Mouse (Mus musculus): ENCODE data around the gene AC109138.7. TPM values are rescaled to one million over a fixed set of nuclear protein-coding genes. Genes with fewer than 3 reads are reported as not detected.

The AC109138.7 gene
- polyA plus RNA-seq (2014; fragmentation: Illumina TruSeq; extraction: RNeasy Lipid Tissue Mini Kit (QIAGEN cat#74804); ENCODE audit: low read depth, low replicate concordance), result not detected

DNA sequence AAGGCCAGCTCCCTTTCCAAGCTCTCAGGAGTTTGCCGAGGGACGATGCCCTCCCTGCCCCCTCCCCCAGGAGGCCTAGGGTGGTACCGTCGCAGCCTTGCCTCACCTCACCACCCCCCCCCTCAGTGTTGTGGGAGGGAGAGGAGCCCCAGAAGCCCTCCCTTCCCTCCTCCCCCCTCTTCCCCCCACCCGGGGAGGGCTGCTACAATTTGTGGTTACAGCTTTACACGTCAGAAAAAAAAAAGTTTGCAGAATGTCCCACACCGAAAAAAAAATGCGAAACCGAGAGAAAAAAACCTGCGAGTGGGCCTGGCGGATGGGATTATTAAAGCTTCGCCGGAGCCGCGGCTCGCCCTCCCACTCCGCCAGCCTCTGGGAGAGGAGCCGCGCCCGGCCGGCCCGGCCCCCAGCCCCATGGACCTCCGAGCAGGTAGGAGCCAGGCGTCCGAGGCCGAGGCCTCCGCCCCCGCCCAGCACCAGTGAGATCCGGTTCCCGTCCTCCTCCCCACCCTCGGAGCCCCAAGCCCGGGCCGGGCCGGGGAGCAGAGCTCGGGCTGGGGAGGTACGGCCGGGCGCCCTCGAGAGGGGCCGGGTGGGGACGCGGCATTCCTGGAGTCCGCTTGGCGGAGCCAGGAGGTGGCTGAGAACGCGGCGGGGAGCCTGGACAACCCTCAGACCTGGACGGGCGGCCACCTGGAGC lies at the start of gene AC109138.7, which contains the start of gene Clcf1:
Gene AC109138.7, plus strand, starts transcription at position 287 of the 700 bp plus-strand sequence.
Gene Clcf1, plus strand, starts transcription at position 168 of the 700 bp plus-strand sequence.

DNA sequence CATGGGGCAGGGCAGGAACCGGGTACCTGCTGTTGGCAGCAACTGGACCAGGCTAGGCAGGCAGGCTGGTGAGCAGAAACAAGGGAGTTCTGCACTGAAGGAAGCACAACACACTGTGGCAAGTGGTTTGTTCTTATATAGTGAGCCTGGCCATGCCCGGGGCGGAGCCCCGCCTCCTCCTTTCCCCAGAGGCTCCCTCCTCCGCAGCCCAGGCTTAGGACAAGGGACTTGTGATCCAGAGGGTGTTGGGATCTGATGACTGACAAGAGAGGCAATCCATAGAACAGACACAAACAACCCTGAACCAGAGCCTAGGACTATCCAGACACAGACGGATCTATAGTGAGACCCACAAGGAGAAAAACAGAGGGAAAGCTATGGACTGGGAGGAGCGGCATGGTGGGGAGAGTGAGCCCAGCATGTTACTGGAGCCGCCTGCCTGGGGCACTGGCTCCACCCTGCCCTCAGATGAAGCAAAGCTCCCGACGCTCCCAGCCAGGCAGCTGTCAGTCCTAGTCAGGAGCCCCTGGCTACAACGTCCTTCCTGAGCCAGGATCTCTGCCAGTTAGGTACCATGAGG lies 38.7 kb upstream of the AC109138.7 start, which contains the start of gene Carns1:
Gene Carns1, minus strand, starts transcription at position 112 of the 580 bp plus-strand sequence.

DNA sequence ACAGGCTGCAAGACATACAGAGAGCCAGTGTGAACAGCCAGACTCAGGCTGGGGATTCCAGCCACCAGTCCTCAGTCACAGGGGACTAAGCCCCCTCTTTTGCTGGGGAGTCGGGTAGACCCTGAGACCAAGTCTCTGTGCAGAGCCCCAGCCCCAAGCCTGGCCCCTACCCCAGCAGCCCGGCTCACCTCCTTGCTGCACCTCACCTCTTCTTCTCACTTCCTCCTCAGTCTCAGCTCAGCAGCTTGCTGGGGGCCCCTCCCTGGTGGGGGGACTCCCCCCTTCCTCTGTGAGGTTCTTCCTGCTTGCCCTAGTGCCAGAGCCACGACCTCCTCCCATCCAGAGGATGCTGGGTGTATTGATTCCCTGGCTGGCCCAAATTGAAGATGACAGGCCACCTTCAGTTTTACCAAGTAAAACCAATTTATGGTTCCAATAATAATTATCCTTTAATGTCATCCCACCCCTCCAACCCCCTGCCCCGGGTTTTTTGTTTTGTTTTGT lies 23.3 kb upstream of the AC109138.7 start, which contains the start of gene Tbc1d10c:
Gene Tbc1d10c, minus strand, starts transcription at position 454 of the 504 bp plus-strand sequence.

DNA sequence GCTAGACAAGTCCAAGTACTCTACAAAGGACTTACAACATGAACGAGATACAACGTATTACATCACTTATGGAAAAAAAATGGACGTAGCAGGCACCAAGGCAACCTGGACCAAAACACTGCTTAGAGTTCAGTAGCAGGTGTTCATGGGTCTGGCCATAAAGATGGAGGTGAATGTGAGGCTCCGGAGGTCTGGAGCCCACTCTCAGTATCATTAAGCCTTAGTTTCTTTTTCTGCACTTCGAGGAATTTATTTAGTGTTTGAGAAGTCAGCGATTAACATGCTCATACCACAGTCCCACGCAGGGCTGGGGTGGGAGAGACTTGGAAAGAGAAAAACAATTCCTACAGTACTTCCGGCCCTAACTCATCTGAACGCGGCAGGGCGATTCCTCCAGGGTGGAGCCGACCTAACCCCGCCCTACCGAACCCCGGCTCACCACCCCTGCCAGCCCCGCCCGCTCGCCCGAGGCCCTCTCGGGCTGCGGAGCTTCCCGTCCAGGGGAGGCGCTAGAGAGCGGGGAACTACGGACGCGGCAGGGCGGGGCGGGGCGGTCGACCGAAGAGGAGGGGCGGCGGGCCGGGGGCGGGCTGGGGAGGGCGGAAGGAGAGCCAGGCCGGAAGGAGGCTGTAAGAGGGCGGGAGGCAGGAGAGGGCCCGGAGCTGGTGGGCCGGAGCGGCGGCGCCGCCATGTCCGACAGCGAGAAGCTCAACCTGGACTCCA lies 22.5 kb upstream of the AC109138.7 start, which contains the start of gene Ppp1ca:
Gene Ppp1ca, plus strand, starts transcription at position 538 of the 723 bp plus-strand sequence.

DNA sequence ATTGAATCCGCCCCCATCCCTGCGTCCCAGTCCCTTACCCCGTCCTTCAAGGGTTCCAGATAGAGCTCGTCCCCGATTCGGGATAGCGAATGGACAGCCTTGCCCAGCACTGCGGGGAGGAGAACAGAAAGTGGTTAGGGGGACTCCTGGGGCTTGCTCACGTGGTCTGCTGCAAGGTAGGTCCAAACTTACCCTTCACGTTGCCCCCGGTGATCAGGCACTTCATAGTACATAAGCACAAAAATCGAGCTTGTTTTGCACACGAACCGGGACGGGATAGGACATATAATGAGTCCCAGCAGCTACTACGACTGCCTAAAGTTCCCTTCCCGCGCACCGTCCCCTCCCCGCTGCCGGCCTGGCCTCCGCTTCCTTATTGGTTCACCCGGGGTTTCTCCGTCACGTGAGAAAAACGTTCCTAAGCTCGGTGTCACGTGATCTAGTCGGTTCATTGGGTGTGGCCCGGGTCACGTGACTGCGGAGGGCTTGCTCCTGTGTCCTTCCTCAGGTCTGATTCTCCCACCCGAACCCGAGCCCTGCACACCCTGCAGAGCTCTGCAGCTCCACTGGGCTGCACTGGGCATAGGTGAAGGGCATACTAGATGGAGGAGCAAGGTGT lies 12.8 kb upstream of the AC109138.7 start, which contains the start of gene Rad9a:
Gene Rad9a, minus strand, starts transcription at position 372 of the 619 bp plus-strand sequence.

DNA sequence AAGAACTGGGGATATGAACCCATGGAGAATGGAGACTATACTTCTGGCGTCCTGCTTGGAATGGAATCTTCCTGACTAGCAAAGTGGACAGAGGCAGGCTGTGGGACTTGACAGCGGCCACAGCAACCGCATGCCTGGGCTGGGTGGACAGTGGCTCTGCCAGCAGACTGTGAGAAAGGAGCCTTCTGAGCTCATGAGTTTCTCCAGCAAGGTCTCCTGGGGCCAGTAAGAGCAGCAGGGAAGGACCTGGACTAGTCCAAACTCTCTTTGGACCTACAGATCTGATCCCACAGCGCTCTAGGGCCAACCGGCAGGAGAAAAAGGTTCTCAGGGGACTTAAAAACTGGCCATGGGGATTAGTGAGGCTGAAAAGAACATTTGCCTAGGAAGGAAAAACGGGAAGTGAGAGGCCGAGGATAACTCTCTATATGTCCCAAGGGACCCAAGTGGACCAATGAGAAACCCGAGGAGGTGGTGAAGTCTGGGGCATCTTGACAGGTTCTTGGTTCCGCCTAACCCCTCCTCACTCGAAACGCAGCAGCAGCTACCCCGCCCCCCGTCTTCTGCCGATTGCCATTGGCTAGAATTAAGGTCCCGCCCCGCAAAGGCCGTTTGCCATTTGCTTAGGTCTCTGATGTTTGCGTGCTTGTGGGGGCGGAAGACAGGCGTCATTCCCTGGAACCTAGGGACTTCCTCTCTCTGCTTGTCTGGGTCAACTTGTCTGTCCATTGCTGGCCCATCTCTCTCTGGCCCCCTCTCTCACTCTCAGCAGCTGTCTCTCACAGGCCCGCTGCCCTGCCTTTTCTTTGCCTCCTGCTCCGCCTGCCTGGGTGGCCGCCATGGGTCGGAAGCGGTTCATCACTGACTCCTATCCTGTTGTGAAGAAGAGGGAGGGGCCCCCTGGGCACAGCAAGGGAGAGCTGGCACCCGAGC lies 17.4 kb downstream of the AC109138.7 start, which contains the start of gene Pold4:
Gene Pold4, plus strand, starts transcription at position 647 of the 933 bp plus-strand sequence.

DNA sequence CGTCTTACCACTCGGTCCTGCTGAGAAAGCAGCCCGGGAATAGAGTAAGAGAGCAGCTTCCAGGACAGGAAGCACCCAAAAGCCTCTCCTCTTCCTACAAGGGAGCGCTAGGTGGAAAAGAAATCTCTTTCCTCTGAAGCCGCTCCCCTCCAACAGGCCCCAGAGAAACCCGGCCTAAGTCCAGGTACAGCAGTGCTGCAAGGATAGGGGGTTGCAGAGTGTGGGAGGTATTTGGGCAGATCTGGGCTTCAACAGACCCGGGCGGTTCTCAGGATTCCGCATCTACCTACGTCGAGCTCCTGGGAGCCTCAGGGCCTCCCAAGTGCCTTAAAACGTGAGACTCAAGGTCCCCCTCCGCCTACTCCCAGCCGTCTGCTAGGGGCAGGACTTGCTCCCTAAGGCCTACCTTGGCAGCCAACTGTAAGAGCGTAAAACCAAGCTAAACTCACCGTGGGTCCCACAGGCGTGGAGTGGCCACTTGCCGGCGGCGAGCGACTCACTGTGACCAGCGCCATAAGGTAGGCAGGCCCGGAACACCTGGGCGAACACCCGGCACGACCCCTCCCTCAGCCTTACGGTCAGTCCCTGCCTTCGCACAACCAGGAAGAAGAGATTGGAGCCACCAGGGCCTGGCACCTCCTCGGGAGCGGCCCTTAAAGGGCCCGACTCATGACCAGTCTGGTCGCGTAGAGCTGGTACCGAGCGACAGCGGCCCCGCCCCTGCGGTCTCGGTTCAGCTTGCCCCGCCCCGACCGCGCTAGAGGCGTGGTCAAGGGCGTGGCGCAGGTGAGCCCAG lies 54.6 kb downstream of the AC109138.7 start, which contains the start of gene Ssh3:
Gene Ssh3, minus strand, starts transcription at position 615 of the 796 bp plus-strand sequence.

Other genes starting within 250 kb of the AC109138.7 start
- gene Aldh3b2, start 242.0 kb upstream of the AC109138.7 start, polyA plus RNA-seq (2014; fragmentation: Illumina TruSeq; extraction: RNeasy Lipid Tissue Mini Kit (QIAGEN cat#74804); ENCODE audit: low read depth, low replicate concordance), result not detected
- 15.3 TPM for gene Acy3, start 227.8 kb upstream of the AC109138.7 start, polyA plus RNA-seq (2014; fragmentation: Illumina TruSeq; extraction: RNeasy Lipid Tissue Mini Kit (QIAGEN cat#74804); ENCODE audit: low read depth, low replicate concordance)
- gene Tbx10, start 221.6 kb upstream of the AC109138.7 start, polyA plus RNA-seq (2014; fragmentation: Illumina TruSeq; extraction: RNeasy Lipid Tissue Mini Kit (QIAGEN cat#74804); ENCODE audit: low read depth, low replicate concordance), result not detected
- gene Nudt8, start 213.8 kb upstream of the AC109138.7 start, polyA plus RNA-seq (2014; fragmentation: Illumina TruSeq; extraction: RNeasy Lipid Tissue Mini Kit (QIAGEN cat#74804); ENCODE audit: low read depth, low replicate concordance), result not detected
- gene Gm49405, start 213.7 kb upstream of the AC109138.7 start, polyA plus RNA-seq (2014; fragmentation: Illumina TruSeq; extraction: RNeasy Lipid Tissue Mini Kit (QIAGEN cat#74804); ENCODE audit: low read depth, low replicate concordance), result 0.13 TPM
- gene Doc2g, start 211.0 kb upstream of the AC109138.7 start, polyA plus RNA-seq (2014; fragmentation: Illumina TruSeq; extraction: RNeasy Lipid Tissue Mini Kit (QIAGEN cat#74804); ENCODE audit: low read depth, low replicate concordance), result not detected
- gene Ndufv1, start 201.6 kb upstream of the AC109138.7 start, polyA plus RNA-seq (2014; fragmentation: Illumina TruSeq; extraction: RNeasy Lipid Tissue Mini Kit (QIAGEN cat#74804); ENCODE audit: low read depth, low replicate concordance), result 25.4 TPM
- gene Gstp1, start 176.4 kb upstream of the AC109138.7 start, polyA plus RNA-seq (2014; fragmentation: Illumina TruSeq; extraction: RNeasy Lipid Tissue Mini Kit (QIAGEN cat#74804); ENCODE audit: low read depth, low replicate concordance), result 51.4 TPM
- gene Gstp2, start 168.3 kb upstream of the AC109138.7 start, polyA plus RNA-seq (2014; fragmentation: Illumina TruSeq; extraction: RNeasy Lipid Tissue Mini Kit (QIAGEN cat#74804); ENCODE audit: low read depth, low replicate concordance), result 1.1 TPM
- gene Gstp3, start 154.8 kb upstream of the AC109138.7 start, polyA plus RNA-seq (2014; fragmentation: Illumina TruSeq; extraction: RNeasy Lipid Tissue Mini Kit (QIAGEN cat#74804); ENCODE audit: low read depth, low replicate concordance), result 2.0 TPM
- gene Cabp2, start 132.8 kb upstream of the AC109138.7 start, polyA plus RNA-seq (2014; fragmentation: Illumina TruSeq; extraction: RNeasy Lipid Tissue Mini Kit (QIAGEN cat#74804); ENCODE audit: low read depth, low replicate concordance), result not detected
- gene Cdk2ap2, start 117.2 kb upstream of the AC109138.7 start, polyA plus RNA-seq (2014; fragmentation: Illumina TruSeq; extraction: RNeasy Lipid Tissue Mini Kit (QIAGEN cat#74804); ENCODE audit: low read depth, low replicate concordance), result 1.9 TPM
- gene Pitpnm1, start 114.4 kb upstream of the AC109138.7 start, polyA plus RNA-seq (2014; fragmentation: Illumina TruSeq; extraction: RNeasy Lipid Tissue Mini Kit (QIAGEN cat#74804); ENCODE audit: low read depth, low replicate concordance), result 0.19 TPM
- gene Aip, start 88.5 kb upstream of the AC109138.7 start, polyA plus RNA-seq (2014; fragmentation: Illumina TruSeq; extraction: RNeasy Lipid Tissue Mini Kit (QIAGEN cat#74804); ENCODE audit: low read depth, low replicate concordance), result 0.53 TPM
- gene Gpr152, start 74.6 kb upstream of the AC109138.7 start, polyA plus RNA-seq (2014; fragmentation: Illumina TruSeq; extraction: RNeasy Lipid Tissue Mini Kit (QIAGEN cat#74804); ENCODE audit: low read depth, low replicate concordance), result not detected
- gene Cabp4, start 70.3 kb upstream of the AC109138.7 start, polyA plus RNA-seq (2014; fragmentation: Illumina TruSeq; extraction: RNeasy Lipid Tissue Mini Kit (QIAGEN cat#74804); ENCODE audit: low read depth, low replicate concordance), result 0.26 TPM
- 19.7 TPM for gene Coro1b, start 65.7 kb upstream of the AC109138.7 start, polyA plus RNA-seq (2014; fragmentation: Illumina TruSeq; extraction: RNeasy Lipid Tissue Mini Kit (QIAGEN cat#74804); ENCODE audit: low read depth, low replicate concordance)
- gene Ptprcap, start 60.8 kb upstream of the AC109138.7 start, polyA plus RNA-seq (2014; fragmentation: Illumina TruSeq; extraction: RNeasy Lipid Tissue Mini Kit (QIAGEN cat#74804); ENCODE audit: low read depth, low replicate concordance), result 2.3 TPM
- gene Rps6kb2, start 51.0 kb upstream of the AC109138.7 start, polyA plus RNA-seq (2014; fragmentation: Illumina TruSeq; extraction: RNeasy Lipid Tissue Mini Kit (QIAGEN cat#74804); ENCODE audit: low read depth, low replicate concordance), result 3.4 TPM
- gene Carns1, start 38.9 kb upstream of the AC109138.7 start, polyA plus RNA-seq (2014; fragmentation: Illumina TruSeq; extraction: RNeasy Lipid Tissue Mini Kit (QIAGEN cat#74804); ENCODE audit: low read depth, low replicate concordance), result 0.64 TPM
- gene Tbc1d10c, start 23.1 kb upstream of the AC109138.7 start, polyA plus RNA-seq (2014; fragmentation: Illumina TruSeq; extraction: RNeasy Lipid Tissue Mini Kit (QIAGEN cat#74804); ENCODE audit: low read depth, low replicate concordance), result not detected
- gene Ppp1ca, start 22.3 kb upstream of the AC109138.7 start, polyA plus RNA-seq (2014; fragmentation: Illumina TruSeq; extraction: RNeasy Lipid Tissue Mini Kit (QIAGEN cat#74804); ENCODE audit: low read depth, low replicate concordance), result 76.1 TPM
- 1.6 TPM for gene Rad9a, start 12.7 kb upstream of the AC109138.7 start, polyA plus RNA-seq (2014; fragmentation: Illumina TruSeq; extraction: RNeasy Lipid Tissue Mini Kit (QIAGEN cat#74804); ENCODE audit: low read depth, low replicate concordance)
- gene Clcf1, start 119 bp upstream of the AC109138.7 start, polyA plus RNA-seq (2014; fragmentation: Illumina TruSeq; extraction: RNeasy Lipid Tissue Mini Kit (QIAGEN cat#74804); ENCODE audit: low read depth, low replicate concordance), result 0.56 TPM
- 1.7 TPM for gene Pold4, start 17.5 kb downstream of the AC109138.7 start, polyA plus RNA-seq (2014; fragmentation: Illumina TruSeq; extraction: RNeasy Lipid Tissue Mini Kit (QIAGEN cat#74804); ENCODE audit: low read depth, low replicate concordance)
- gene Ssh3, start 54.8 kb downstream of the AC109138.7 start, polyA plus RNA-seq (2014; fragmentation: Illumina TruSeq; extraction: RNeasy Lipid Tissue Mini Kit (QIAGEN cat#74804); ENCODE audit: low read depth, low replicate concordance), result 1.8 TPM
- not detected for gene Ankrd13d, start 68.8 kb downstream of the AC109138.7 start, polyA plus RNA-seq (2014; fragmentation: Illumina TruSeq; extraction: RNeasy Lipid Tissue Mini Kit (QIAGEN cat#74804); ENCODE audit: low read depth, low replicate concordance)
- gene Grk2, start 91.9 kb downstream of the AC109138.7 start, polyA plus RNA-seq (2014; fragmentation: Illumina TruSeq; extraction: RNeasy Lipid Tissue Mini Kit (QIAGEN cat#74804); ENCODE audit: low read depth, low replicate concordance), result 4.7 TPM
- gene Kdm2a, start 183.9 kb downstream of the AC109138.7 start, polyA plus RNA-seq (2014; fragmentation: Illumina TruSeq; extraction: RNeasy Lipid Tissue Mini Kit (QIAGEN cat#74804); ENCODE audit: low read depth, low replicate concordance), result 28.1 TPM
- gene Rhod, start 225.1 kb downstream of the AC109138.7 start, polyA plus RNA-seq (2014; fragmentation: Illumina TruSeq; extraction: RNeasy Lipid Tissue Mini Kit (QIAGEN cat#74804); ENCODE audit: low read depth, low replicate concordance), result 5.9 TPM

All from liver, adult 10 weeks (tissue).